Mouse (Mus musculus): ENCODE results near the gene Gm28845.
"Not testable (repeated sequence)": the region's sequence is repeated elsewhere in the genome, so short reads cannot be mapped to it uniquely, and the experiment has no call there.

Gene Gm28845

DNA sequence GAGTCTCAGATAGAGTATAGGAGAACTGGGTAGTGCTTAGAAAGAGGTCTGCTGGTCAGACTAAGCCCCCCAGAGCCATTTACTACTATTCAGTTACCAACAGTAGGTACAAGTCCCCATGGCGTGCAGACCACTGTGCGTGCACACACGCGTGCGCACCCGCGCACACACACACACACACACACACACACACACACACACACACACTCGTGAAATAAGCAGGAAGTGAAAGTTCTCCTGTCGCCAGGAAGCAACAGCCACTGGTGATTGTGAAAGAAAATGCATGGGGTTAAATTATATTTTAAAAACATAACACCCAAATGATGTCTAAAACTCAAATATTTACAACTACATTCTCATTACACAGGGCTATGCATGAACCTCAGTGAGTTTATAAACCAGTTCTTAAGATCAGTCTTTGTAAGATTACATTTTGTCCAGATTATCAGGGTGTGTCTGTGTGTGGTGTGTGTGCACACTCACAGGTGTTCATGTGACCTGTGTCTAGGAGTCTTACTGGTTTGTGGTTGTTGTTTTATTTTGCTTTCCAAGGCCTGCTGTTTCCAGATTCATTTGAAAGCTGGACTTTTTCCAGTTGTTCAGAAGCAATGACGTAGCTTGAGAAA, 11.6 kb downstream of the Gm28845 start:
- DNase-seq, result no peak

DNA sequence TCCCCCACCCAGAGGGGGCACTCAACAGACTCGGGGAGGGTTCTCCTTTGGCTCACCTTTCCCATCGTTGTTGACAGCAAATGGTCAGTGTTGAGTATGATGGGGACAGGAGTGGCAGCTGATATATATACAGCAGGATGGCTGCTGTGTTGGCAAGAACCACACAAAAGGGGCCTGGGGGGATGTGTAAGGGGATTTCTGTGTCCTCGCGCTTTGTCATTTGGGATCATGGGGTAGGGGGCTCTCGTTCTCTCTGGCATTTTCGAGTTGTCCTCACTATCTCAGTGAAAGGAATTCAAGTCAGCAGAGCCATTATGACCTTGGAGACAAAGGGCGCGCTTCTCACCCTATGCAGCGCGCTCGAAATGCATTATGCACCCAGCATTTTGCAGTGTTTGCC, 16.1 kb downstream of the Gm28845 start, which contains the start of gene Cryga:
Gene Cryga (minus strand): TSS at position 101 of the 400 bp plus-strand sequence.
- DNase-seq, result no peak

DNA sequence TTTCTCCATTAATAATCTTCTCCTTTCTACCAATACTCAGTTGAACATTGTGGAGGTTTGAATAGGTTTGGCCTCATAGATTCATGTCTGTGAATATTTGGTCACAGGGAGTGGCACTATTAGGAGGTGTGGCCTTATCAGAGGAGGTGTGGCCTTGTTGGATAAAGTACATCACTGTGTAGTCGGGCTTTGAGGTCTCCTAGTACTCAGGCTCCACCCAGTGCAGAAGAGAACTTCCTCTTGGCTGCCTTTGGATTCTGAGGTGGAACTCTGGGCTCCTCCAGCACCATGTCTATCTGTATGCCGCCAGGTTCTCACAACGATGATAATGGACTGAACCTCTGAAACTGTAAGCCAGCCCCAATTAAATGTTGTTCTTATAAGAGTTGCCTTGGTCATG, 22.4 kb downstream of the Gm28845 start:
- no peak for DNase-seq

DNA sequence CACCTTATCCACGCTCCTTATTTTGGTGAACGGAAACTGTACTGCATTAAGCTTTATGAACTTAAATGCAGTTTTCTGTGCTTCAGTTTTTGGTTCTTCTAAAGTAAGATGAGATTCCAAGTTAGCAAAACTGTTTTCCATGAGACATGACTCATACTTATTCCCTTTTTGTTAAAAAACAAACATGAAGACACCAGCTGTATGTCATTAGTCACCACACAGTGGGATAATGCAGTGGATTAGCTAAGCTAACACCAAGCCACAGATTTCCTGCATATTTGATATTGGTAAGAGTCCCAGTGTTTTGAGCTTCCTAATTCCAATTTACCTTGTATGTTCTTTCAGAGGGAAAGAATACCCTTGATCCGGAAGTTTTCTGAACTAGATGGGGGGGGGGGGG, 27.8 kb downstream of the Gm28845 start:
- DNase-seq, result no peak

DNA sequence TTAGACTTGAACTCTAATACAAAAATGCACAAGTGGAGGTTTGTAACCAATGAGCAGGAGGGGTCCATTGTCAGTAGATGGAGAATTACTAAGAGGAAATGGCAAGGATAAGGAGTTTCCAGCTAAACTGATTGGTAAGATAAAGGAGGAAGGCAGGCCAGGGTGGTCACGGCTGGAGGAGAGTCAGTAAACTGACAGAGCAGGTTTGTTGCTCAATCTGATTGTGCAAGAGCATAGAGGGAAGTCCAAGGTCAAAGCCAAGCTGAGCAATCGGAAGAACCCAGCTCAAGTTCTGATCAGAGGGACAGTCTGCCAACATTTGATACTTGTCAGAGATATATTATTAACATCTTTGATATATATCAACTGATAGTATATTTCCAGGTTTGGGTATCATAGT, 29.0 kb downstream of the Gm28845 start:
- no peak for DNase-seq

DNA sequence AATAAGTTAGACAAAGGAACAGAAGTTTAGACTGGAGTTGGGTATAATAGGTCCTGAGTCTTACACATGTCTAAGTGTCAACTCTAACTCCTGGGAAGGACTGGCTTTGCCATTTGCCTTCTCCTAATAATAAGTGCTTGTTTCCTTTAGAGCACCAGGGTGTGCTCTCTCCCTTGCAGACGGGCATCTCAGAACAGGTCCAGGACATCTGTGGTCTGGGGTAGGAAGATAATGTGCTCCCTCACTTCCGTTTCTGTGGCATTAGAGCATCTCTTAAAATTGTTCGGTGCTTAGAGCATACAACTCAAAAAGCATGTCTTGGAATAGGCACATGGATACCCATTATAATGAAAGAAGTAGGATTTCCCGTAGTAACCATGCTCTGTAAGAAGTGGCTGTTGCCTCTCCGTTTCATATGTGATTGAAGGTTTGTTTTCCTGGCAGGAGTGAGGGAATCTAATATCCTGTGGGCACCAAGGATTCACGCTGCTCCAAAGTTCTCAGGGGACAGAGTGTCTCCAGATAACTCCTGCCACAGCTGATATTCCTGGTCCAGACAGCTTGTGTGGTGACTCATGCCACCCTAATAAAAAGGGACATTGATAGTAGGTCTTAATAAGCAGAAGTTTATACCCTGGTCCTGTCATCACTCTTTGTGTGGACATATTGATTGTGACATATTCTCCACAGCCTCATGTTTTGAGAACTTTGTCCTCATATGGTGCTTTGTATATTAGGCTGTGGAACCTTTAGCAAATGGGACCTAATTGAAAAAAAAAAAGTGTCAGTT, 30.6 kb downstream of the Gm28845 start:
- no peak for DNase-seq

DNA sequence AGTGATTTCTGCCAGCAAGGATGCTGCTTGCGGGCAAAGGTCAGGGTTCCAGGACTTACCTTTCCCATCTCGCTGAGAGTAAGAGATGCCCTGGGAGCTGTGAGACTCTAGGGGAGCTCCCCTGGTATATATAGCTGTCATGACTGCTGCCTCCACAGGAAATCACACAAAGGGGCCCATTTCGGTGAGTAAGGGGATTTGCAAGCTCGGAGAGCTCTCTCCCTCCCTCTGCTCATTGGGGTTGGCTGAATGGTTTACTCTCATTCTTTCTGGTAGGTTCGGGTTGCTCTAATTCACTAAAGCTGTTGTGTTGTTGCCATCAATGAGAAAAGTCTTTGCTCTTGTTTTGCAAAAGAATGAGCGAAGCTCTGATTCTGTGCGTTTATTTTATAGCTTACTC, 37.2 kb downstream of the Gm28845 start, which contains the start of gene Crygb:
Gene Crygb (minus strand): TSS at position 101 of the 400 bp plus-strand sequence.
- DNase-seq, result no peak

DNA sequence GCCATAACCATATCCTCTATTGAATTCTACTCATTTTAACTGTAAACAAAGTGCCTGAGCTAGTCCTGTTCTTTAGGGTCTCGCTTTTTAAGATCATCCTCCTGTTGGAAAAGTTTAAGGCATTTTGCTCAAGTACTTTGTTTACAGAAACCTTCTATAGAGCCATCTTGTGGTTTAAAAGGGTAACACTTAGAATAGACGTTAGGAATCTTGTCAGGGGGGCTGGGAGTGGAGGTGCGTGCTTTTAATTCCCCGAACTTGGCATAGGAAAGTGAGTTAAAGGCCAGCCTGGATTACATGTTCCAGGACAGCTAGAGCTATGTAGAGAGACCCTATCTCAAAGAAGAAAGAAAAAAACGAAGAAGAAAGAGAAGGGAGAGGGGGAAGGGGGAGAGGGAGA, 43.8 kb downstream of the Gm28845 start:
- DNase-seq, result no peak

DNA sequence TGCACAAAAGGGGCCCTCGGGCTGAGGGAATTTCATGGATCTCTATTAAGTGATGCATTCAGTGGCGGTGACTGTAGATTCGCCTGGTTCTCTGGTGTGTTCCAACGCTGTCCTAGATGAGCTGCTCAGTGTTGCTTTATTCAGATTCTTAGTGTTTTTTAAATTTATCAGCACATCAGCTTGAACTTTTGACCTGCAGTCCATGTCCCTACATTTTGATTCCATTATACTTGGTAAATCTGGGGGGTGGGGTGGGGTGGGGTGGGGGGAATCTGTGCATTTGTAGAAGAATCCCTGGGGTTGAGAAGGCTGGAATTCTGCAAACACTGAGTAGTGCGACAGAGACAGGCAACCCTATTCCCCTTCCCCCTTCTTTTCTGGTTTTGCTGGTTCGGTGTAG, 45.8 kb downstream of the Gm28845 start, which contains the start of gene Crygc:
Gene Crygc (minus strand): TSS at position 101 of the 400 bp plus-strand sequence.
- no peak for DNase-seq

DNA sequence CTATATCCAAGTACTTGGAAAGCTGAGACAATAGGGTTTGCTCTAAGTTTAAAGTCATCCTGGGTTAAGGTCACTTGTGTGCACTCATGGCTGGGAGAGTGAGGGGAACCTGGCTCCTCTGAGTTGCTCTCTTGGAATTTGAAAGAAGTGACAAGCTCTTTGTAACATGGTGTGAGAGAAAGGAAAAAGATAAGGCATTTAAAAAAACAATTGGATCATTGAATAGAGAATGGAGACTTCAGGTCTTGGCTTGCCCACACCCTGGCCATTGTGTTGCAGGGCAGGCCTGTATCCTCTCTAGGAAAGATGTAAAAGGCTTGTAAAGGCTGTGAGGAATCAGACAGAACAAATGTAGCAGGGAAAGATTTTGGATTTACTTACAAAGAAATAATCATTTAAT, 51.5 kb downstream of the Gm28845 start:
- no peak for DNase-seq

DNA sequence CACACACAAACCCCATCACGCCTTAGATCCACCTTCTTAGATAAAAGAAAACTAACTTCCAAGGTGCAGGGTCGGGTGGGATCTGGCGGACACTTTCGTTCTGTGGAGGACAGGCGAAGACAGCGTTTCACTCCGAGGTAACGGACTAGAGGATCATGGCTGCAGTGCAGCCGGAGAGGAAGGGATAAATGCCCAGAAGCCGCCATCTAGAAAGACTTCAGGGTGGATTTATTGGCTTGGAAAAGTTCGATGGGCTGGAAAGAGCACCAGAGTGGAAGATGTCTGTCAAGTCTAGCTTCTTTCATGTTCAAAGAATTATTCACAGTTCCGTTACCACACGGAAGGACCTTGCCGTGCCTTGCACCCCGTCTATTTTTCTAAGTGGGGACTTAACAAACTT, 55.2 kb downstream of the Gm28845 start:
- no peak for DNase-seq

DNA sequence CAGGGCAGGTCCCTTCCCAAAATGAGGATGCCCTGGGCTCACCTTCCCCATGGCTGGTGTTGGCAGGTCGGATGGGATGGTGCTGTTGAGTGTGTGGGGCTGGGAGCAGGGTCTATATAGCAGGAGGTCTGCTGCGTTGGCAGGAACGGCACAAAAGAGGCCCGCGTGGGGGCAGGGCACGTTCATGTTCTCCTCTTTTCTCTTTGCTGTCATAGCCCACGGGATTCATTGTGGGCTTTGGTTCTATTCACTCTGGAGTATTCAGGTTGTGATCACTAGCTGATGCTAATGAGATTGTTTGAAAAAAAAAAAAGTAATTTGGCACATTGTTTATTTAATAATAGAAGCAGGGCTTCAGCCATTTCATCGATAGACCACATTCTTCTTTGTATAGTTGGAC, 56.0 kb downstream of the Gm28845 start, which contains the start of gene Crygd:
Gene Crygd (minus strand): TSS at position 101 of the 400 bp plus-strand sequence.
- no peak for DNase-seq

DNA sequence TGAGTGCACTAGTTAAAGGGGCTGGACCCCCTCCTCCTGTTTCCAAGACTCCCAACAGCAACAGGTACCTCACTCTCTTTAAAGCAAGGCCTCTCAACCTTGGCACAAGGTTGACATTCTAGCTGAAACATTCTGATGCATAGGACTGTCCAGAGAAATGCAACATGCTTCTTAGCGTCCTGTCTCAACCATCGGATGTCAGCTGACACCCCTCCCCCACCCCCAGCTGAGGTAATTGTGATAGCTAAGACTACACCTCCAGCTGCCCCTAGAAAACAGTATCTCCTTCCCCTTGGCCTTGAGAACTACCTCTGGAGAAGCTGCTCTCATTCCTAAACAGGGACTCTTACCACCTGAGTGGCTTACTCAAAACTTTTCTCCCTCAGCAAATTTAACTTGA, 67.2 kb downstream of the Gm28845 start:
- no peak for DNase-seq

DNA sequence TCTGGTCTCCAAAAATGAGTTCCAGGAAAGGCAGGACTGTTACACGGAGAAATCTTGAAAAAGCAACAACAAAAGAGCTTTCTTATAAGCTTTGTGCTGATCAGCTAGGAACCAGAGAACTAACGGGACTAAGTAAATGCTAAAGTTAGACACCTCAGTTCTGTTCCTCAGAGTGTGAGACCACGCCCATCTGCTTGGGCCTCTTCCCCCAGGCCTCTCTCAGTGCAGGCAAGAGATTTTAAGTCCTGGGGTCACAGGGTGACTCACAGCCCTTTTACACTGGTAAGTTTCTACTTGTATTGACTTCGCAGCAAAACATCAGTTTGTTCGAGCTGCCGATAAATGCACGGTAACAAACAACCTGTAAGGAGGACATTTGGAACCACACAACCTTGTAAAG, 67.7 kb downstream of the Gm28845 start:
- DNase-seq, result no peak

DNA sequence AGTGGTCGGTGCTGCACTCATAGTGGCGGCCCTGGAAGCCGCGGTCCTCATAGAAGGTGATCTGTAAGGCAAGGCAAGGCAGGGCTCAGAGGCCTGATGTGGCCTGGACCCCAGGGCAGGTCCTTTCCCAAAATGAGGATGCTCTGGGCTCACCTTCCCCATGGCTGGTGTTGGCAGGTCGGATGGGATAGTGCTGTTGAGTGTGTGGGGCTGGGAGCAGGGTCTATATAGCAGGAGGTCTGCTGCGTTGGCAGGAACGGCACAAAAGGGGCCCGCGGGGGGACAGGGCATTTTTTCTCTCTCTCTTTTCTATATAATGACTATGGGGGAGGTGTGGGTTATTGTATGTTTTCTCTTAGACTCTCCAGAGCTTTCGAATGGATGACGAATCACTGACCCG, 68.4 kb downstream of the Gm28845 start, which contains the start of gene Cryge:
Gene Cryge (minus strand): TSS at position 198 of the 400 bp plus-strand sequence.
- DNase-seq, result not testable (repeated sequence)

Measured in kidney, postnatal 10 days (tissue).